Mouse (Mus musculus): ENCODE data around the gene Tfpt.
A peak's percentile ranks its signal among the peaks of the same experiment; 100 is the strongest.
"Not testable (repeated sequence)": the region's sequence is repeated elsewhere in the genome, so short reads cannot be mapped to it uniquely, and the experiment has no call there.

Gene Tfpt

GRCm38 (mm10) chr7:3616389-3617241 lies 13.1 kb downstream of the Tfpt start:
- DNase-seq: peak in 1 of 2 experiments; percentile 57

GRCm38 (mm10) chr7:3616057-3616388 lies 13.7 kb downstream of the Tfpt start, which contains the start of gene Oscar:
Gene Oscar, minus strand, starts transcription at chr7:3616157.
- DNase-seq: no peak

GRCm38 (mm10) chr7:3614021-3614420 lies 15.7 kb downstream of the Tfpt start:
- no peak for DNase-seq

- DNase-seq: no peak
These were observed 18.7 kb downstream of the Tfpt start for GRCm38 (mm10) chr7:3611006-3611405.

- no peak for DNase-seq
These were observed 19.3 kb downstream of the Tfpt start for GRCm38 (mm10) chr7:3610437-3610836.

- DNase-seq: peak; percentile 85 to 87
These were observed 20.6 kb downstream of the Tfpt start for GRCm38 (mm10) chr7:3609082-3609481.

GRCm38 (mm10) chr7:3608668-3609067 lies 21.1 kb downstream of the Tfpt start:
- DNase-seq: no peak

- no peak for DNase-seq
These were observed 22.3 kb downstream of the Tfpt start for GRCm38 (mm10) chr7:3607391-3607790.

- peak; percentile 64 to 67 for DNase-seq
These were observed 22.9 kb downstream of the Tfpt start for GRCm38 (mm10) chr7:3606798-3607197.

GRCm38 (mm10) chr7:3601119-3601518 lies 28.6 kb downstream of the Tfpt start:
- DNase-seq: peak; percentile 64 to 87

GRCm38 (mm10) chr7:3597755-3598154 lies 32.0 kb downstream of the Tfpt start:
- not testable (repeated sequence) for DNase-seq

- peak; percentile 58 to 72 for DNase-seq
These were observed 34.6 kb downstream of the Tfpt start for GRCm38 (mm10) chr7:3595146-3595545.

- DNase-seq: no peak
These were observed 35.0 kb downstream of the Tfpt start for GRCm38 (mm10) chr7:3594686-3595085.

GRCm38 (mm10) chr7:3593855-3594254 lies 35.9 kb downstream of the Tfpt start:
- no peak for DNase-seq

GRCm38 (mm10) chr7:3591534-3591933 lies 38.2 kb downstream of the Tfpt start:
- no peak for DNase-seq

- no peak for DNase-seq
These were observed 39.2 kb downstream of the Tfpt start for GRCm38 (mm10) chr7:3590550-3590949.

GRCm38 (mm10) chr7:3587292-3587691 lies 42.4 kb downstream of the Tfpt start:
- no peak for DNase-seq

GRCm38 (mm10) chr7:3586255-3586654 lies 43.5 kb downstream of the Tfpt start:
- DNase-seq: no peak

GRCm38 (mm10) chr7:3585763-3586162 lies 44.0 kb downstream of the Tfpt start:
- no peak for DNase-seq

GRCm38 (mm10) chr7:3580029-3580428 lies 49.7 kb downstream of the Tfpt start:
- no peak for DNase-seq

- no peak for DNase-seq
These were observed 50.7 kb downstream of the Tfpt start for GRCm38 (mm10) chr7:3578952-3579546.

- DNase-seq: no peak
These were observed 51.5 kb downstream of the Tfpt start for GRCm38 (mm10) chr7:3578196-3578595.

GRCm38 (mm10) chr7:3576354-3577124 lies 53.2 kb downstream of the Tfpt start:
- no peak for DNase-seq

- no peak for DNase-seq
These were observed 55.5 kb downstream of the Tfpt start for GRCm38 (mm10) chr7:3574216-3574615.

Measured in kidney, postnatal 25 days (tissue).